Mouse (Mus musculus) spleen, postnatal 36 days (tissue): Measurements from ENCODE around the gene Sh3bgrl2.

Experiments used
- DNase-seq, 2 experiments: peaks; one replicate each; pipeline ENCODE4 v3.0.0; 2022; ENCODE audit warnings: low spot score in 2 of 2, mixed read lengths in 1 of 2

The Sh3bgrl2 gene

DNA sequence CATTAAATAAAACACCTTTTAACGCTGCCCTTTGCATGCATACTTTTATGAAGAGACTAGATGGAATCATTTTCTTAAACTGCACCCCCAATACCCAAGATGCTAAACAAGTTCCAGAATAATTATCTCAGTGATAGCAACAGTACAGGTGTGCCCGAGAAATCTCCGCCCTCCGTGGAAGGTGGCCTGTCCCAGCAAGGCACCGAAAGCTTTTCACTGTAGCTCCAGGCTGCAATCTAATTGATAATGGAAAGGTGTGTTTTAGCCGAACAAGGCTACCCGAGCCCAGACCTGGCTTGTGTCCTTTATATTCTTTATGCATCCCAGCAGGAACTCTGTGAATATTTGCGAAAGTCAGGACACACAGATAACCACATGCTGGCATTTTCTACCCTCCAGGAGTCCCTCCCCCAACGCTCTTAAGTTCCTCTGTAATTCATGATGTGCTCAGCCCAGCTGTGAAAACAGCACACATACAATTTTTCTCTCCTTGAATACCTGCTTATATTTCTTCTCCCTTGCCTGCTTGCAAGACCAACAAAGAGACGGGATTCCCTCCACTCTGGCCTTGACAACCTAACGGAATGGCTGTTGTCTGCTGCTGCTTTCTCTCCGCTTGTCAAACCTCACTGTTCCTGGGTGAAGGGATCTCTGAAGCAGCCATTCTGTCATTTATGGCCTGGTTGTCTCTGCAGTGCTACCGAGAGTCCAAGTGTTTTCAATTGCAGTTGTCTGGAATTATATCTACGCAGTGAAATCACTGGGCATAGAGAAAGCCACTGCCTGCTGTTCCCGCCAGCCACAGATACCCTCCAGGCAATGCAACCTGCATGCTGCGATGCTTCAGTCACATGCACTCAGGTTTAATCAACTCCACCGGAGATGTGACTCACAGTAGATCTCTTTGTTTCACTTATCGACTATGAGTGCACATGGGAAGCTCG lies 80.8 kb downstream of the Sh3bgrl2 start:
- no peak for DNase-seq

GRCm38 (mm10) chr9:83630341-83630740 lies 82.2 kb downstream of the Sh3bgrl2 start:
- no peak for DNase-seq

DNA sequence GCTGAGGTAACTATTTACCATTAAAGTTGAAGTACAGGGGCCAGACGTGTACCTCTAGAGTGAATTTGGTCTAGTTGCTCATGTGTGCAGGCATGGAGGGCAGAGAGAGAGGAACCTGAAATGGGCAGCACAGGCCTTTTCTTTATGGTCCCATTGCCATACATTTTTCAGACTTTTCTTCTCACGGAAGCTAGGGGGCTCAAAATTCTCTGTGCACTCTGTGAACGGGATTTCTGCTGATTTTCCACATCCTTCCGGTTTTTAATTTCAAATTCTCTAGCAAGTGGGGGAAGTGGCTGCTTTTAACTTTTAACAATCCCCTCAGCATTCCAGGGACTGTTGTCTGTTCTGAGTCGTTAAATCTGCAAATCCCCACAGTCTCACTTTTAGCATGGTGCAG lies 83.8 kb downstream of the Sh3bgrl2 start:
- DNase-seq: no peak

DNA sequence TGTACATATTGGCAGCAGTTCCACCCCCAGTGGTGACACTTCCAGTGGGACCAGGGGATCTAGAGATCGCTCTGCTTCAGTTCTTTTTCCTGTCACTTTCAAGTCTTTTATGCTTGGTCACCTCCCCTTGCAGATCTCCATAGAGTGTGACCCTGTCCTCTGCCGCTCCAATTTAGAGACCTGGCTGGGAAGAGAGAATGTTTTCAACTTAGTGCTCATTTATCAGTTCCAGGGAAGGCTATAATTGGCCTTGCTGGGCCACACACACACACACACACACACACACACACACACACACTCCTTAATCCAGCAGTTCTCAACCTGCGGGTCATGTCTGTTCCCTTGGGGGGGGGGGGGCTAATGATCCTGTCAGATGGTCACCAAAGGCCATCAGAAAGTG lies 86.6 kb downstream of the Sh3bgrl2 start:
- no peak for DNase-seq

GRCm38 (mm10) chr9:83635997-83636396 lies 87.9 kb downstream of the Sh3bgrl2 start:
- DNase-seq: no peak

DNA sequence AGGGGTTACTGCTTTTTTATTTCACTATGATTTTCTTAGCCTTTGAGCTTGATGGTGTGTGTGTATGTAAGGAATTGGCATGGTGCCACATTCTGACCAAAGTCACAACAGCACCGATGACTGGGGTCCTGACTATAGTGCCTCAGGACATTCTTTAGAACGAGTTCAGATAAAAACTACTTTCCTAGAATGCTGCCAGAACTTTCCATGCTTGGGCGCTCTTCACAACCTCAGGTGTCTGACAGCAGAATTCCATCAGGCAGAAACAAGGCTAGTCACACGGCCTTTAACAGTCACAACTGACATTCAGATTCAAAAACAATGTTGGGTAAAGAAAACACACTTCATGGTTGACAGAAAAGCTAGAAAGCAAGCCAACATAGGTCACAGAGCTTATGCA lies 95.0 kb downstream of the Sh3bgrl2 start:
- DNase-seq: no peak

DNA sequence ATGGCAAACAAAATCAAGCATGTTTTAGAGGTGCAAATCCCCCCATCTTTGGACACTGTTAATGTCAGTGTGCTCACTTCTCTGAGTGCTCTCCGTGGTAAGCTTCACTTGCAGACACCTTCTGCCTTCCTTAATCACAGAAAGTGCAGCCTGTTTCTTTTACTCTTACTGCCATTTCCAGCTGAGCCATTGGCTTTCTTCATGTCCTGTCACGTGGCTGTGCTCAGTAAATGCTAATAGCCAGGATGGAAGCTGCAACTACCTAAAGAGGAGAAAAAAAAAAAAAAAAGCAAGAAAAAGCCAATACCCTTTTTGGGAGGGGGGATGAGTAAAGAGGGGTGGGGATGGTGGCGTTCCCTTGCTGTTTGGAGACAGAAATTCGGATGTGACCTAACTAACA lies 95.7 kb downstream of the Sh3bgrl2 start:
- no peak for DNase-seq

GRCm38 (mm10) chr9:83646215-83646614 lies 98.1 kb downstream of the Sh3bgrl2 start:
- DNase-seq: no peak

DNA sequence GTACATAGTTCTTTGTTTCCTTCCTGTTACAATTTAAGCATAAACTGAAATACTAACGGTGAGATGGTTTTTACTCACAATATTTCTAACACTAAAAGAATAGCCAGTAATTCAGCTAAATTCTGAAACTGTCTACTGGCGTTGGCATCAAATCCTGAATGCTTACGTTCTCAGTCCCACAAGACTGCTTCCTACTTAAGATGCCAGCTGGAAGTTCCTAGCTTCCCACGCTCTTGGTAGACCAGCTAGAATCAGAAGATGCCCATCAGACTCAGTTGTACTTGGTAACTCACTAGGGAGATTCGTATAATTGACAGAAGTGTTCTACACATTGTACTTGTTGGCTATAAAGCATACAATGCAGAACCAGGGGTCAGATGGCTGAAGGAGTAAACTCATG lies 98.6 kb downstream of the Sh3bgrl2 start:
- no peak for DNase-seq

DNA sequence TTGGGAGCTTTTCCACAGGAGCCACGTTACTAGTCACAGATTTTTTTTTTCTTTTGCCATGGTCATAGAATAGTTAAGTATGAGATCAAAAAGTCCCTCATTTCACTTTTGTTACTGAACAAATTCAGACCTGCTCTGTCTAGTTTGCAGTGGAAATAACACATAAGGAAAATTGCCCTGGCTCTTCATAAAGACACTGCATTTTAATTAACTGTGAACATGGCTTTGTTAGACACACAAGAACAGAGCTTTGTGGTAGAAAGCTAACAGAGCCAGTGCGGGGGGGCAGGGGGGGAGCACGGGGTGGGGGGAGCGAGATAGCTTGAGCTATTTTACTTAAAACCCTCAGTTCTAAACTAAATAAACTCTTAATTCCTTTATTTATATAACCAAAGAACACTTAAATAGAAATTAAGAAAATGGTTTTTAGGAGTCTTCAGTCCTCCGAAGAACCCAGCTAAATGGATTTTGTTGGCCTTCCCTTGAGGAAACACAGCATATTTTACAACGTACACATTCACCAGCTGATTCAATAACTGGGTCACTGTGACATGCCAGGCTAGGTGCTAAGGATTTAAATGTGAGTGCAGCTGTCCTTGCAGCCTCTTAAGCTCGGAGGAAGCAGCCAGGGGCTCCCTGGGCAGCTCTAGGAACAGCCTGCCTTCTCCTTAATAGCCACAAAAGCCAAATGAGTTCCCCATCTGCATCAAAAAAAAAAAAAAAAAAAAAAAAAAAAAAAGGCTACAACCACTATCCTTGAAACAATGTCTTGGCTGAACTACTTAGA lies 100.0 kb downstream of the Sh3bgrl2 start:
- DNase-seq: no peak

GRCm38 (mm10) chr9:83648733-83649132 lies 100.6 kb downstream of the Sh3bgrl2 start:
- no peak for DNase-seq

- DNase-seq: no peak
Observed at GRCm38 (mm10) chr9:83652015-83652414, 103.9 kb downstream of the Sh3bgrl2 start.

DNA sequence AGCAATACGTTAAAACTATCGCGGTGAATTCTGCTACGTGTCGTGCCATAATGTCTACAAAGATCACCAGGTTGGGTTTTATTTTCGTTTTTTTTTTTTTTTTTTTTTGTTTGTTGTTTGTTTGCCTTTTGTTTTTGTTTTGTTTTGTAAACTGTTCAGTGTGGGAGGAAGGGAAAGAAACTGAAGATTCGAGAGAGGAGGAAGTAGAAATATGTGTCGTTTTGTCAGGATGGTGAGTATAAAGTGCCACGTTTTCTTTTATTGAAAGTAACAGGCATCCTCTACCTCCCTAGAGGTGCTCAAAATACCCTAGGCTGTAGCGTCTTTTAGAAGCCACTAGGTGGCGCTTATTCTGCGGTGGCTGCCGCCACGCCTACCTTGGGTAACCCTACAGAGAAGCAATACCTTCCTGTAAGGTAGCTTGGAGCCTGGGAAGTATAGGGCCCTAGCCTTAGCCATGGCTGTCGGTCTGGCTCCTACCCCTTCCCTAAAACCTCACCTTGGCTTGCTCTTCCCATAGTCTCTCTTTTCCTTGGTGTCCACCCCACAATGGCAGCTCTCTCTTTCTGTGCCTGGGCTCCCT lies 104.6 kb downstream of the Sh3bgrl2 start:
- DNase-seq: peak; percentile 17 to 24

- DNase-seq: no peak
Observed at GRCm38 (mm10) chr9:83654601-83655000, 106.5 kb downstream of the Sh3bgrl2 start.

DNA sequence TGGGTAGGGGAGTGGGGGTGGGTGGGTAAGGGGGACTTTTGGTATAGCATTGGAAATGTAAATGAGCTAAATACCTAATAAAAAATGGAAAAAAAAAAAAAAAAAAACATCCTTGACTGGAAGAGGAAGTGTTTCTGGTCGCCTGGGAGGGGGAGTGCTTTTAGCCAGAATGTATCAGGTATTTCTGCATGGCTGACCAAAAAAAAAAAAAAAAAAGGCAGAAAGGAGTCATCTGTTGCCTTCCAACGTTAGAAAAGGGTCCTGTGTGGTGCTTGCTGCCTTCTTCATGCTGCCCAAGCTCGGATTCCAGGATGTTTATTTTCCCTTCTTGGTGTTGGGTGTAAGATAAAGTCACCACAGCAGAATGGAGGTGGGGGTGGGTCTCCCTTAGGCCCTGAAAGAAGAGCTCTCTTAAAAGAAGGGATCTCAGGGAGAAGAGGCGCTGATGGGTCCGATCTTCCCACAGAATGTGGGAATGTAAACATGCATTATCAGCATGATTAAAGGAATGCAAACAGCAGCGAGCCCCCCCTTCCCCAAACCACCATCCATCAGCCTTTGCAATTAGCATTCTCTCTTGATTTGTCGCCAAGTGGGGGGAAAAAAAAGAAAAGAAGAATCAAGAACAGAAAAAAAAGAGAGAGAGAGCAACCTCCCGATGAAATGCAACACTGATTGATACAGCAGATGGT lies 109.0 kb downstream of the Sh3bgrl2 start:
- DNase-seq: no peak

DNA sequence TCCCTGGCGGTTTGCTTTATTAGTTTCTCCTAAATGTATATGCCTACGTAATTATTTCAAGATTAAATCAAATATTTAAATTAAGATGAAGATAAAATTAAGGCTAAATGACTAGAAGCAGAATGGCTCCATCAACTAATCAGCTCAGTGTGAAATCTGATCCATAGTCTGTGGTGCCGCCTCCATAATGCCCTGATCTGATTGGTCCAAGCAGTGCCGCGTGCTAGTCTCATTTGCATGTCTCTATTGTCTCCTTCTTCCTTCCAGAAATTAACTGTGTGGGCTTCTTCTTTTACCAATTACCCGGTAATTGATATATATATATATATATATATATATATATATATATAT lies 109.5 kb downstream of the Sh3bgrl2 start:
- DNase-seq: no peak

- DNase-seq: peak; percentile 32 to 36
Observed at GRCm38 (mm10) chr9:83659081-83659480, 111.0 kb downstream of the Sh3bgrl2 start.

DNA sequence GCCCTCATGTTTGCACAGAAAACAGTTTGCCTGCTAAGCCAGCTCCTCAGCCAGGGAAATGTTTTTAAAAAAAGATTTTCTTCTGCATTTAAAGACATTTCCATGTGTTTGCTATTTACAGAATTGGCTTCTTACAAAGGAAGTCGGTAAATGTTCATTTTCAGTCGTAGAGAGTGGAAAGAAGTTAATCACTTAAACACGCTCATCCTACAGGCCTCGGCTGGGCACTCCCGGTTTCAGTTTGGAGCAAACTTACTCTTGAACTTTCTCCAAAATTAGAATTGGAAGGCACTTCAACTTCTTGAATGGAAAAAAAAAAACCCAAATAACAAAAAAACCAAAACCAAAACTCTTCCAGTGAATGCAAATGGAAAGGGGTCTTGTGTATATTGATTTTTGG lies 113.7 kb downstream of the Sh3bgrl2 start:
- no peak for DNase-seq

GRCm38 (mm10) chr9:83663981-83664897 lies 116.1 kb downstream of the Sh3bgrl2 start:
- DNase-seq: no peak

DNA sequence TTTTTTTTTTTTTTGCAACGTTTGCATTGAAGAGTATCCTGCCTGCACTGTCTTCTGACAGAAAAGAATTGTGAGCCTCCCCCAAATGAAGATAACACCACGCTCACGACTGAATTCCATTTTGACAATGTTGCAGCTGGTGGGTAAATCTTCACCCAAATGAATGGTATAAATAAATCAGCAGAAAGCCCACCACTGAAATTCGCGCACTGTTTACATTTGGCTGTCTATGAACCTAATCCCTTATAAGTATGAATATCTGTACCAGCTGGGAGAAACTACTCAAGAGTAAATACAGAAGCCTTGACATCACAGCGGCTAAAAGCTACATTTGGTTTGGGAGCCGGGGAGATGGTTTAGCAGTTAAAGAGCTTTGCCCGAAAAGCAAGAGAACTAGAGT lies 116.8 kb downstream of the Sh3bgrl2 start:
- DNase-seq: no peak

DNA sequence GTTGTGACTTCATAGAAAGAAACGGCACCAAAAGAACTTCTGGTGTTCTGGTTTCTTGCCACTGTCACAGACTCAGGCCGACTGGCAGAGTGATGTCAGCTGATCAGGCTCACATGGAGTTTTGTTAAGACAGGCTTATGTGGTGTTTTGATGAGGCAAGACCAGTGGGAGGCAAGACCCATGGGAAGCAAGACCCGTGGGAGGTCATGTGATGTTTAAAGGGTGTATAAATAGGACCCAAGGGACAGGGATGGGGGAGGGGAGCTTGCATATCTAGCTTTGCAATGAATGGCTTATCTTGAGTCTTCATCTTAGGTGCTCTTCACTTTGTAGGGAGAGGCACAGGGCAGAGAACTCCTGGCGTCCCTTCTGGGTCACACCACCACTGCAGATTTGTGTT lies 118.9 kb downstream of the Sh3bgrl2 start:
- peak in 1 of 2 experiments; percentile 28 for DNase-seq
